Mouse (Mus musculus): Measurements from ENCODE around the gene Taf1b.
"Not testable (repeated sequence)": the region's sequence is repeated elsewhere in the genome, so short reads cannot be mapped to it uniquely, and the experiment has no call there.

GRCm38 (mm10) chr12:24462121-24462520, 36.0 kb upstream of the Taf1b start:
- TF ChIP-seq CTCF, POLR2A (IDR thresholded peaks at IDR 0.05; ENCODE audit: insufficient read depth, low read depth, low read length): not testable (repeated sequence)
